Mouse (Mus musculus): ENCODE data around the gene Dync1i1. TPM values are rescaled to one million over a fixed set of nuclear protein-coding genes. Genes with fewer than 3 reads are reported as not detected.

Dync1i1 gene
- polyA plus RNA-seq, 1 experiment from 2014 or later: 0.85 TPM

- no peak overlapping the region for H3K4me3 ChIP-seq (ENCODE audit: low read depth, low read length)
- H3K4me2 ChIP-seq (replicated peaks; ENCODE audit: low read depth): no peak overlapping the region
- ATAC-seq (ENCODE audit: low FRiP score, low TSS enrichment) (no peak), DNase-seq (ENCODE audit: low spot score) (no peak)
- TF ChIP-seq EP300 (optimal IDR thresholded peaks at IDR 0.05) (no peak), CTCF (IDR thresholded peaks at IDR 0.05; ENCODE audit: low read depth) (no peak)
- no peak overlapping the region for H3K9ac ChIP-seq (ENCODE audit: low read length)
- H3K27me3 ChIP-seq (ENCODE audit: control insufficient read depth, insufficient read depth, low read length): no peaks in the 10 kb centered on the region
- no peaks in the 10 kb centered on the region for H3K36me3 ChIP-seq (ENCODE audit: control insufficient read depth, insufficient read depth, low read length)
- H3K4me1 ChIP-seq (replicated peaks; ENCODE audit: control insufficient read depth, insufficient read depth): no peaks in the 10 kb centered on the region
- no peaks in the 10 kb centered on the region for H3K9me3 ChIP-seq (ENCODE audit: control insufficient read depth, low read length)
- no peak overlapping the region for H3K27ac ChIP-seq (replicated peaks)
- WGBS: 56% methylated on average over 9 of the region's 9 CpGs
These were observed 224.5 kb downstream of the Dync1i1 start for GRCm38 (mm10) chr6:5949812-5950392.

- Histone ChIP-seq H3K9me3 (ENCODE audit: control insufficient read depth, low read length) (no peaks in the 10 kb centered on the region), H3K27ac (replicated peaks) (no peak overlapping the region), H3K4me2 (replicated peaks; ENCODE audit: low read depth) (no peak overlapping the region), H3K4me3 (ENCODE audit: low read depth, low read length) (no peak overlapping the region), H3K27me3 (ENCODE audit: control insufficient read depth, insufficient read depth, low read length) (no peaks in the 10 kb centered on the region), H3K36me3 (ENCODE audit: control insufficient read depth, insufficient read depth, low read length) (no peaks in the 10 kb centered on the region), H3K4me1 (replicated peaks; ENCODE audit: control insufficient read depth, insufficient read depth) (no peaks in the 10 kb centered on the region), H3K9ac (ENCODE audit: low read length) (no peak overlapping the region)
- 75% methylated on average over 10 of the region's 10 CpGs for WGBS
- ATAC-seq (ENCODE audit: low FRiP score, low TSS enrichment): no peak
- TF ChIP-seq CTCF (IDR thresholded peaks at IDR 0.05; ENCODE audit: low read depth) (no peak), EP300 (optimal IDR thresholded peaks at IDR 0.05) (no peak)
- no peak for DNase-seq (ENCODE audit: low spot score)
These were observed 231.0 kb downstream of the Dync1i1 start for GRCm38 (mm10) chr6:5956316-5956913.

GRCm38 (mm10) chr6:5960728-5961127 lies 235.3 kb downstream of the Dync1i1 start:
- Histone ChIP-seq H3K4me3 (ENCODE audit: low read depth, low read length) (no peak overlapping the region), H3K9me3 (ENCODE audit: control insufficient read depth, low read length) (no peaks in the 10 kb centered on the region), H3K27me3 (ENCODE audit: control insufficient read depth, insufficient read depth, low read length) (no peaks in the 10 kb centered on the region), H3K4me1 (replicated peaks; ENCODE audit: control insufficient read depth, insufficient read depth) (no peaks in the 10 kb centered on the region), H3K27ac (replicated peaks) (no peak overlapping the region), H3K4me2 (replicated peaks; ENCODE audit: low read depth) (no peak overlapping the region), H3K36me3 (ENCODE audit: control insufficient read depth, insufficient read depth, low read length) (no peaks in the 10 kb centered on the region), H3K9ac (ENCODE audit: low read length) (no peak overlapping the region)
- DNase-seq (ENCODE audit: low spot score) (no peak), ATAC-seq (ENCODE audit: low FRiP score, low TSS enrichment) (no peak)
- no peak for TF ChIP-seq EP300 (optimal IDR thresholded peaks at IDR 0.05)
- TF ChIP-seq CTCF (IDR thresholded peaks at IDR 0.05; ENCODE audit: low read depth): no peak
- 64% methylated on average over 4 of the region's 4 CpGs for WGBS

- WGBS: 80% methylated on average over 3 of the region's 3 CpGs
- ATAC-seq (ENCODE audit: low FRiP score, low TSS enrichment): no peak
- no peak for DNase-seq (ENCODE audit: low spot score)
- Histone ChIP-seq H3K9me3 (ENCODE audit: control insufficient read depth, low read length) (no peaks in the 10 kb centered on the region), H3K4me3 (ENCODE audit: low read depth, low read length) (no peak overlapping the region), H3K4me1 (replicated peaks; ENCODE audit: control insufficient read depth, insufficient read depth) (no peaks in the 10 kb centered on the region), H3K27me3 (ENCODE audit: control insufficient read depth, insufficient read depth, low read length) (no peaks in the 10 kb centered on the region), H3K36me3 (ENCODE audit: control insufficient read depth, insufficient read depth, low read length) (no peaks in the 10 kb centered on the region), H3K9ac (ENCODE audit: low read length) (no peak overlapping the region), H3K27ac (replicated peaks) (no peak overlapping the region), H3K4me2 (replicated peaks; ENCODE audit: low read depth) (no peak overlapping the region)
- TF ChIP-seq CTCF (IDR thresholded peaks at IDR 0.05; ENCODE audit: low read depth) (no peak), EP300 (optimal IDR thresholded peaks at IDR 0.05) (no peak)
These were observed 236.5 kb downstream of the Dync1i1 start for GRCm38 (mm10) chr6:5961960-5962359.

GRCm38 (mm10) chr6:5966376-5966775 lies 240.9 kb downstream of the Dync1i1 start:
- H3K4me2 ChIP-seq (replicated peaks; ENCODE audit: low read depth): no peak overlapping the region
- DNase-seq (ENCODE audit: low spot score) (no peak), ATAC-seq (ENCODE audit: low FRiP score, low TSS enrichment) (no peak)
- no peak for TF ChIP-seq EP300 (optimal IDR thresholded peaks at IDR 0.05)
- H3K27ac ChIP-seq (replicated peaks): no peak overlapping the region
- no peaks in the 10 kb centered on the region for H3K9me3 ChIP-seq (ENCODE audit: control insufficient read depth, low read length)
- WGBS: 93% methylated on average over 7 of the region's 7 CpGs
- no peak overlapping the region for H3K9ac ChIP-seq (ENCODE audit: low read length)
- H3K27me3 ChIP-seq (ENCODE audit: control insufficient read depth, insufficient read depth, low read length): no peaks in the 10 kb centered on the region
- H3K4me1 ChIP-seq (replicated peaks; ENCODE audit: control insufficient read depth, insufficient read depth): no peaks in the 10 kb centered on the region
- H3K4me3 ChIP-seq (ENCODE audit: low read depth, low read length): no peak overlapping the region
- no peaks in the 10 kb centered on the region for H3K36me3 ChIP-seq (ENCODE audit: control insufficient read depth, insufficient read depth, low read length)

- DNase-seq (ENCODE audit: low spot score): no peak
These were observed 241.5 kb downstream of the Dync1i1 start for GRCm38 (mm10) chr6:5966806-5967445.

More at GRCm38 (mm10) chr6:5966806-5967445, 241.5 kb downstream of the Dync1i1 start:
- ATAC-seq (ENCODE audit: low FRiP score, low TSS enrichment): no peak
- Histone ChIP-seq H3K27ac (replicated peaks) (no peak overlapping the region), H3K4me2 (replicated peaks; ENCODE audit: low read depth) (no peak overlapping the region), H3K9ac (ENCODE audit: low read length) (no peak overlapping the region), H3K4me1 (replicated peaks; ENCODE audit: control insufficient read depth, insufficient read depth) (no peaks in the 10 kb centered on the region), H3K9me3 (ENCODE audit: control insufficient read depth, low read length) (no peaks in the 10 kb centered on the region), H3K4me3 (ENCODE audit: low read depth, low read length) (no peak overlapping the region), H3K27me3 (ENCODE audit: control insufficient read depth, insufficient read depth, low read length) (no peaks in the 10 kb centered on the region), H3K36me3 (ENCODE audit: control insufficient read depth, insufficient read depth, low read length) (no peaks in the 10 kb centered on the region)
- 87% methylated on average over 8 of the region's 8 CpGs for WGBS
- TF ChIP-seq EP300 (optimal IDR thresholded peaks at IDR 0.05) (no peak), CTCF (IDR thresholded peaks at IDR 0.05; ENCODE audit: low read depth) (no peak)
